Mouse (Mus musculus) testis, adult 2 months (tissue): ENCODE results near the gene Vmn1r188.

Experiments
- CTCF ChIP-seq: fragments of 200-500 bp; IDR thresholded peaks from 2 replicates; pipeline ENCODE4 v1.5.1; 2012; ENCODE audit warnings: low read depth, mild to moderate bottlenecking, inconsistent platforms, low read length, moderate library complexity; ENCODE audit not compliant: control insufficient read depth, insufficient read depth, insufficient replicate concordance
- POLR2A ChIP-seq: fragments of 200-500 bp; IDR thresholded peaks from 2 replicates; pipeline ENCODE4 v1.6.1; 2012; ENCODE audit warnings: low read depth, mild to moderate bottlenecking, inconsistent platforms, low read length, moderate library complexity; ENCODE audit not compliant: control insufficient read depth

DNA sequence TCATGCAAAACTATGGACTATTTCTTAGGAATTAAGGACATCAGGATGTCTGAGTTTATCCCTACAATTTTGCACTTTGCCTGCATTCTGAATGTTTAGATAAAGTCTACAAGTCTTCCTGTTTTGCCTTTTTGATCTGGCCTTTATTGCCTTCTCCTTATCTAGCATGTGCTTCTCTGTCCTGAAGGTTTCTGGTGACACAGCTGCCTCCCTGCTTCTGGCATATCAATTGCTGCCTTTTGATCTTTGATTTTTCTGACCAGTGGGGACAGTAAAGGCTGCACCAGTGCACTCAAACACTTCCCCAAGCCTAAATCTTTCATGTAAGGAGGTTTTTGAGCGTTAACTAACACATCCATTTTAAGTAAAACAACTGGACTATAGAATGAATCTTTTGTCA is 20.8 kb upstream of the Vmn1r188 start:
- TF ChIP-seq POLR2A (no peak), CTCF (no peak)
